Mouse (Mus musculus): ENCODE data around the gene Xrcc1. TPM values are rescaled to one million over a fixed set of nuclear protein-coding genes. Genes with fewer than 3 reads are reported as not detected.
A peak's percentile ranks its signal among the peaks of the same experiment; 100 is the strongest.

Xrcc1 gene
- total and polyA plus RNA-seq, 3 experiments, result 81.7 to 148 (median 136) TPM

DNA sequence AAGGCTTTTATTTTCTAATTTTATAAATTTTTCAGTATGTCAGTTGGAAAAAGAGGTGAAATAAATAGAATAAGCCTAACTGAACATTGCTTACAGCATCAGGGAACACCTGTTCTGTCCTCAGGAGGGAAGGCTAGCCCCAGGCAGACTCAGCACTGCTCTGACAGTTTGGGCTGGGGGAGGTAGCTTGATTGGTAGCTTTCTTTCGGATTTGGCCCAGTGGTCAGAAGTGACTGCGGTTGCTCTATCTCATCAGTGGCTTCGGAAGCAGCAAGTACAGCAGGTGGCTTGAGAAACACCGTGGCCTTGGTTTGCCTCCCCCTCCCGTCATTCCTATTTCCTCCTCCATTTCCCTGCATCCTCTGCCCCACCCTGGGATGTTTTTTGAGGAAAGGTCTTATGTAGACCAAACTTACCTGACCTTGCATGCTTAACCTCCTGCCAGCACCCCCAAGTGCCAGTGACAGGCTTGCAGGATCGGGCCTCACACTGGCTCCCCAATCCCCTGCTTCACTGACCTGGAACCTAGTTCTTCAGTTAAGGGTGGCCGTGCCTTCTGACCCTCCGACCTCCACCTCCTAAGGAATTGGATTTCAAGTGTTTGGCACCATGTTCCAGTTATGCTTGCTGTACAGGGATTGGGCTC lies 17.2 kb downstream of the Xrcc1 start:
- in situ Hi-C loops (cut with MboI; ENCODE audit: low pct_ligation_motif_present, low pct_unique_long_range_greater_than_20kb, low sequenced_read_pairs) (no loop called here), dilution Hi-C loops (cut with MboI; ENCODE audit: extremely low pct_ligation_motif_present, extremely low pct_unique_long_range_greater_than_20kb, low sequenced_read_pairs) (no loop called here)
- Histone ChIP-seq H3K27me3 (replicated peaks) (no peaks in the 10 kb centered on the region), H3K79me2 (replicated peaks; ENCODE audit: control insufficient read depth, extremely low read depth, insufficient read depth, poor library complexity, severe bottlenecking) (peaks cover 15% of the 10 kb centered on the region; the same call in 1 of the 2 replicates), H3K4me2 (ENCODE audit: insufficient read depth, low read depth, poor library complexity, severe bottlenecking) (peak overlapping the region; percentile 7), H3K4me1 (ENCODE audit: control insufficient read depth in 1 of 2, insufficient read depth in 2 of 2) (peaks cover 55 to 93% of the 10 kb centered on the region in 2 experiments), H3K4me3 (replicated peaks in 1 of 3; ENCODE audit: low read depth in 2 of 3, low read length in 2 of 3, poor library complexity in 1 of 3) (peak overlapping the region; percentile 6 to 47 (median 24)), H3K27ac (ENCODE audit: insufficient read depth, low read depth) (peak overlapping the region; percentile 100), H3K36me3 (replicated peaks in 1 of 2; ENCODE audit: control insufficient read depth in 1 of 2, insufficient read depth in 1 of 2, low read length in 1 of 2) (peaks cover 43 to 67% of the 10 kb centered on the region in 2 experiments), H3K9me3 (replicated peaks; ENCODE audit: low read length) (no peaks in the 10 kb centered on the region), H3K9ac (ENCODE audit: insufficient read depth, low read depth) (peak overlapping the region; percentile 7)
- peak; percentile 63 for DNase-seq (ENCODE audit: extremely low read depth)
- TF ChIP-seq BHLHE40 (IDR thresholded peaks at IDR 0.05; ENCODE audit: low read depth, low read length) (0 out of 2 replicates have a peak, but pooled peaks have one; percentile 18), RCOR1 (conservative IDR thresholded peaks at IDR 0.05; ENCODE audit: low read depth, low read length) (no peak), EP300 (IDR thresholded peaks at IDR 0.05; ENCODE audit: low read length) (peak; percentile 33; the same call in 1 of the 2 replicates), IRF4 (IDR thresholded peaks at IDR 0.05; ENCODE audit: low read depth, low read length) (0 out of 2 replicates have a peak, but pooled peaks have one; percentile 28), PAX5 (IDR thresholded peaks at IDR 0.05; ENCODE audit: low read length) (no peak), JUN (IDR thresholded peaks at IDR 0.05; ENCODE audit: insufficient read depth, low read depth, low read length) (no peak), ZC3H11A (IDR thresholded peaks at IDR 0.05; ENCODE audit: low read depth, low read length) (no peak), RAD21 (IDR thresholded peaks at IDR 0.05; ENCODE audit: low read depth, low read length) (no peak), POLR2AphosphoS2 (IDR thresholded peaks at IDR 0.05; ENCODE audit: low read depth, low read length) (no peak), TCF12 (IDR thresholded peaks at IDR 0.05; ENCODE audit: low read depth, low read length) (0 out of 2 replicates have a peak, but pooled peaks have one; percentile 59)

DNA sequence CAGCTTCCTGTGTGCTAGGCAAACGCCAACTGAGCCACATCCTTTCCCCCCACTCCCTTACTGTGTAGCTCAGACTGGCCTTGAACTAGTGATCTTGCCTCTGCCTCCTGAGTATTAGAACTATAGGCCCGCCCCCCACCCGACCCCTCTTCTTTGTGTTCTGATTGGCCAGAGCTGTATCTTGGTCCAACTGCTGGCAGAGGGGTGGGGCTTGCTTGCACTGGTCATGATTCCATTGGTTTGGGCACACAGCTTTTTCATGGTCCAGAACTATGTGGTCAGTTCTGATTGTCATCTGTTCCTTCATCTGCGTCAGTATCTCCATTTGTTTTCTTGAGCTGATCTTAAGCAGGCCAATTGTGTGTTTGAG lies 17.7 kb downstream of the Xrcc1 start:
- in situ Hi-C loops (cut with MboI; ENCODE audit: low pct_ligation_motif_present, low pct_unique_long_range_greater_than_20kb, low sequenced_read_pairs), result no loop called here
- Histone ChIP-seq H3K36me3 (replicated peaks in 1 of 2; ENCODE audit: control insufficient read depth in 1 of 2, insufficient read depth in 1 of 2, low read length in 1 of 2) (peaks cover 44 to 67% of the 10 kb centered on the region in 2 experiments), H3K27me3 (replicated peaks) (no peaks in the 10 kb centered on the region)
- TF ChIP-seq EP300 (IDR thresholded peaks at IDR 0.05; ENCODE audit: low read length) (0 out of 2 replicates have a peak, but pooled peaks have one; percentile 8), MAZ (IDR thresholded peaks at IDR 0.05; ENCODE audit: low read depth, low read length) (no peak), ZMIZ1 (IDR thresholded peaks at IDR 0.05; ENCODE audit: low read depth, low read length) (no peak), ETS1 (conservative IDR thresholded peaks at IDR 0.05; ENCODE audit: low read depth, low read length) (peak; percentile 50; the same call in 1 of the 2 replicates), UBTF (IDR thresholded peaks at IDR 0.05; ENCODE audit: low read depth, low read length) (no peak), GABPA (IDR thresholded peaks at IDR 0.05; ENCODE audit: insufficient replicate concordance, low read depth, low read length) (no peak), TCF12 (IDR thresholded peaks at IDR 0.05; ENCODE audit: low read depth, low read length) (no peak), SIN3A (IDR thresholded peaks at IDR 0.05; ENCODE audit: low read length) (peak; percentile 17; the same call in 1 of the 2 replicates), NRF1 (IDR thresholded peaks at IDR 0.05; ENCODE audit: low read depth, low read length) (no peak), PAX5 (IDR thresholded peaks at IDR 0.05; ENCODE audit: low read length) (no peak), ELF1 (IDR thresholded peaks at IDR 0.05; ENCODE audit: low read depth, low read length) (no peak), POLR2AphosphoS2 (IDR thresholded peaks at IDR 0.05; ENCODE audit: low read depth, low read length) (no peak; the same call in 1 of the 2 replicates), CTCF (conservative IDR thresholded peaks at IDR 0.05 in 1 of 2, IDR thresholded peaks at IDR 0.05 in 1 of 2; ENCODE audit: low read depth in 2 of 2, low read length in 2 of 2) (no peak), CHD2 (IDR thresholded peaks at IDR 0.05; ENCODE audit: low read length) (no peak), NELFE (IDR thresholded peaks at IDR 0.05; ENCODE audit: low read depth, low read length) (no peak), TBP (conservative IDR thresholded peaks at IDR 0.05; ENCODE audit: low read depth, low read length) (0 out of 2 replicates have a peak, but pooled peaks have one; percentile 16), MAFK (IDR thresholded peaks at IDR 0.05; ENCODE audit: insufficient replicate concordance, low read length) (no peak), HCFC1 (IDR thresholded peaks at IDR 0.05; ENCODE audit: low read depth, low read length) (peak; percentile 18; the same call in 1 of the 2 replicates), BHLHE40 (IDR thresholded peaks at IDR 0.05; ENCODE audit: low read depth, low read length) (no peak), JUN (IDR thresholded peaks at IDR 0.05; ENCODE audit: insufficient read depth, low read depth, low read length) (no peak), KAT2A (IDR thresholded peaks at IDR 0.05; ENCODE audit: insufficient replicate concordance, low read length) (no peak), MEF2A (IDR thresholded peaks at IDR 0.05; ENCODE audit: borderline replicate concordance, low read depth, low read length) (no peak), USF1 (IDR thresholded peaks at IDR 0.05; ENCODE audit: low read depth, low read length) (no peak), E2F4 (IDR thresholded peaks at IDR 0.05; ENCODE audit: insufficient replicate concordance, low read depth, low read length) (no peak), ZC3H11A (IDR thresholded peaks at IDR 0.05; ENCODE audit: low read depth, low read length) (no peak), MAX (IDR thresholded peaks at IDR 0.05; ENCODE audit: low read length) (no peak)

More for the DNA sequence above, 17.7 kb downstream of the Xrcc1 start:
- peak overlapping the region; percentile 100 for H3K27ac ChIP-seq (ENCODE audit: insufficient read depth, low read depth)
- H3K4me3 ChIP-seq (replicated peaks in 1 of 3; ENCODE audit: low read depth in 2 of 3, low read length in 2 of 3, poor library complexity in 1 of 3), result peak overlapping the region; percentile 6 to 47 (median 24)
- peaks cover 15% of the 10 kb centered on the region; the same call in 1 of the 2 replicates for H3K79me2 ChIP-seq (replicated peaks; ENCODE audit: control insufficient read depth, extremely low read depth, insufficient read depth, poor library complexity, severe bottlenecking)
- dilution Hi-C loops (cut with MboI; ENCODE audit: extremely low pct_ligation_motif_present, extremely low pct_unique_long_range_greater_than_20kb, low sequenced_read_pairs), result no loop called here
- peak overlapping the region; percentile 21 for H3K9ac ChIP-seq (ENCODE audit: insufficient read depth, low read depth)
- peaks cover 53 to 93% of the 10 kb centered on the region in 2 experiments for H3K4me1 ChIP-seq (ENCODE audit: control insufficient read depth in 1 of 2, insufficient read depth in 2 of 2)
- H3K4me2 ChIP-seq (ENCODE audit: insufficient read depth, low read depth, poor library complexity, severe bottlenecking), result peak overlapping the region; percentile 67
- peak; percentile 84 for DNase-seq (ENCODE audit: extremely low read depth)
- H3K9me3 ChIP-seq (replicated peaks; ENCODE audit: low read length), result no peaks in the 10 kb centered on the region
